Mouse (Mus musculus) spleen, adult 2 months (tissue): Measurements from ENCODE around the gene Arhgef10l. TPM values are rescaled to one million over a fixed set of nuclear protein-coding genes. Genes with fewer than 3 reads are reported as not detected.

ENCODE experiments used
- DNase-seq, 2 experiments: peaks; one replicate each; pipeline versions ENCODE4 v3.0.0 to v3.0.0-alpha.2; 2012 to 2021; ENCODE audit warnings: low spot score in 2 of 2, low read depth in 1 of 2
- H3K27ac ChIP-seq: fragments of 200-500 bp; 2 replicates; pipeline ENCODE4 v1.5.1; 2012; ENCODE audit warnings: low read length, inconsistent platforms; ENCODE audit not compliant: insufficient read depth
- H3K27me3 ChIP-seq: fragments of 200-500 bp; 2 replicates; pipeline ENCODE4 v1.6.1; 2012; ENCODE audit warnings: mild to moderate bottlenecking, moderate library complexity, low read length, inconsistent platforms; ENCODE audit not compliant: control insufficient read depth, insufficient read depth
- H3K36me3 ChIP-seq: fragments of 200-500 bp; 2 replicates; pipeline ENCODE4 v1.6.1; 2012; ENCODE audit warnings: mild to moderate bottlenecking, low read length, inconsistent platforms; ENCODE audit not compliant: control insufficient read depth, insufficient read depth
- H3K4me1 ChIP-seq: fragments of 200-500 bp; 2 replicates; pipeline ENCODE4 v1.6.1; 2011; ENCODE audit warnings: inconsistent platforms; ENCODE audit not compliant: control insufficient read depth, insufficient read depth, insufficient read length
- H3K4me3 ChIP-seq: fragments of 200-500 bp; 2 replicates; pipeline ENCODE4 v1.5.1; 2011; ENCODE audit warnings: mild to moderate bottlenecking, inconsistent platforms; ENCODE audit not compliant: insufficient read depth, insufficient read length; ENCODE audit errors: extremely low read depth
- CTCF ChIP-seq: fragments of 200-500 bp; IDR thresholded peaks from 2 replicates; pipeline ENCODE4 v1.5.1; 2011; ENCODE audit warnings: mild to moderate bottlenecking, inconsistent platforms; ENCODE audit not compliant: insufficient read depth, insufficient read length, insufficient replicate concordance; ENCODE audit errors: extremely low read depth
- POLR2A ChIP-seq: fragments of 200-500 bp; IDR thresholded peaks from 2 replicates; pipeline ENCODE4 v1.6.1; 2011; ENCODE audit warnings: low read depth, low read length, inconsistent platforms
- WGBS: fragments of 180-500 bp; shearing (Covaris S2); methylation state at CpG from one replicate; pipeline ENCODE4 v1.1.7; 2018; 5-methylcytosine and 5-hydroxymethylcytosine counted together
- polyA plus RNA-seq: library from polyadenylated mRNA; depleted of rRNA; stranded (reverse); fragments of >200 nt; gene quantifications from 2 replicates; pipeline ENCODE4 v1.2.3, GENCODE M21; 2012

Gene Arhgef10l
- polyA plus RNA-seq, 1 experiment, result 7.9 TPM

DNA sequence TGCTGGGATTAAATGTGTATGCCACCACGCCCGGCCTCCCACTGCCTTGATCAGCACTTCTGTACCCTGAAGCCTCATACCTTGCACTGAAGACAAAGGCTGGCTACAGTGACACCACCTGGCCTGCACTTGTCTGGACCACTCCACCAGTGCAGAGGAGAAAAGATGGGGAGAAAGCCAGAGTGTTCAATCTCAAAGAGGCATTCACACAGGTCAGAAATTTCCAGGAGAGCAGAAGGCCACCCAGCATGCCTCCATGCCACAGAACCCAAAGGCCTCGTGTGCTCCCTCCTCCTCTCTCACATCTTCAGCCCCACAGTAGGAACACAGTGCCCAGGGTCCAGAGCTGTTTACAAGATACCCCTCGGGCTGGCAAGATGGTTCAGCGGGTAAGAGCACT is 68.4 kb downstream of the Arhgef10l start:
- no peaks in the 10 kb centered on the region for H3K4me1 ChIP-seq
- WGBS, result 93% methylated on average over 5 of the region's 5 CpGs
- TF ChIP-seq POLR2A (no peak), CTCF (no peak)

DNA sequence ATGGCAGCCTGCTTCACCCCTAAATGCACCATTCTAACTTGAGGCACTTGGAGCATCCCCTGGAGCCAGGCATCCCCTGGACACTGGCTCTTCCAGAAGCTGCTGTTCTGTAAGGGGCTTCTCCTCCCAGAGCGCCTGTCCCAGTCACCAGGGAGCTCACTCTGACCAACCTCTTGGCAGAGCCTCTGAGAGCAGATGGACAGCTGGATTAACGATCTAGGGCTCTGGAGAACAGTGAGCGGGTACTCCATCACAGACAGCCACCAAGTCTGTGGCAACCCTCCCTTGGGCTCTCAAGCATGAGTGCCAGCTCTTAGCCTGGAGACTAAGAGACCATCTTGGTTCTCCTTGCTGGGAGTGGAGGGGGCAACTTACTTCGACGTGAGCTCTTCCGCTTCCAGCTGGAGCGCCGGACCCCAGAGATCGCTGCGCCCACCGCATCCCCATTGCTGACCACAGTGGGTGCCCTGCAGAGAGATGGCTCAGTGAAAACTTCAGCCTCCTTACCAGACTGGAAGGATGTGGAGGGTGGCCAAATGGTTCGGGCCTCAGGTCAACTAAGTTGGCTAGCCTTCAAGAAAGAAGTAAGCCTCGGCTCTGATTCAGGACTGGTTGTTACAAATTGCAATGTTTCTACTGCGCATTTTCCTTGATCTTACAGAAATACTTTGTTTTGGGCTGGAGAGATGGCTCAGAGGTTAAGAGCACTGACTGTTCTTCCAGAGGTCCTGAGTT is 71.9 kb downstream of the Arhgef10l start:
- Histone ChIP-seq H3K36me3 (no peaks in the 10 kb centered on the region), H3K4me3 (no peak overlapping the region), H3K27me3 (no peaks in the 10 kb centered on the region), H3K27ac (no peak overlapping the region), H3K4me1 (no peaks in the 10 kb centered on the region)
- DNase-seq, result no peak
- TF ChIP-seq POLR2A, result no peak
- TF ChIP-seq CTCF, result no peak
- WGBS, result 87% methylated on average over 14 of the region's 14 CpGs

More for the DNA sequence above, 68.4 kb downstream of the Arhgef10l start:
- Histone ChIP-seq H3K27me3 (no peaks in the 10 kb centered on the region), H3K4me3 (no peak overlapping the region), H3K27ac (no peak overlapping the region), H3K36me3 (no peaks in the 10 kb centered on the region)
- DNase-seq, result no peak

DNA sequence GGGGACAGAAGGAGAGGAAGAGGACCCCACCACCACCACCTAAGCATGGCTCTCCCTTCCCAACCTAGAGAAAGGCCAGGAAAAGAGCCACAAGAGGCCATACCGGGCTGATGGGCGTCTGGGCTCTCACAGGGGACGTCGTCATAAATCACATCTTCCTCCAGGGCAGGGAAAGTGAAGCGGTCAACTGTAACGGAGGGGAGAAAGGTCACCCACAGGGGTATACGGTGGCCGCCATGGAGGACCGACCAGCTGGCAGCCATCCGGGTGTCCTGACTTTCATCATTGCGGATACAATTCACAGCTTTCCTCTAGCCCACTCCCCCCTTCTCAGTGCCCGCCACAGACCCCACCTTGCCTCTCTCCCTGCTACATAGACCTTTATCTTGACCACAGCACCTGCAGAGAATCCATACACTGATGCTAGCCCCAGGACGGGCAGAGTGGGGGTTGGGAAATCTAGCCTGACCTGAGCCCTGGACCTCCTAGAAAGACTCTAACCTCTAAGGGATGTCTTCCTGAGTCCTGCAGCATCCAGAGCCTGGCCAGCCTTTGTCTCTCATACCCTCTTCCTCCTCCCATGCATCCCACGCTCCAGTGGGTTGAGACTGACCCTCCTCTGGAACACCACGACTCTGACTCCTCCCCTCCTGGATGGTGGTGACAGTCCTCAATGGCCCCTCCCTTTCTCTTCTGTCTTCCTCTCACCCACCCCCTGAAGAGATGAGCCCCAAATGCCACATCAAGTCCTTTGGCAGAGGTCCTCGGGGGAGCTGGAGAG is 72.6 kb downstream of the Arhgef10l start:
- no peak for DNase-seq

DNA sequence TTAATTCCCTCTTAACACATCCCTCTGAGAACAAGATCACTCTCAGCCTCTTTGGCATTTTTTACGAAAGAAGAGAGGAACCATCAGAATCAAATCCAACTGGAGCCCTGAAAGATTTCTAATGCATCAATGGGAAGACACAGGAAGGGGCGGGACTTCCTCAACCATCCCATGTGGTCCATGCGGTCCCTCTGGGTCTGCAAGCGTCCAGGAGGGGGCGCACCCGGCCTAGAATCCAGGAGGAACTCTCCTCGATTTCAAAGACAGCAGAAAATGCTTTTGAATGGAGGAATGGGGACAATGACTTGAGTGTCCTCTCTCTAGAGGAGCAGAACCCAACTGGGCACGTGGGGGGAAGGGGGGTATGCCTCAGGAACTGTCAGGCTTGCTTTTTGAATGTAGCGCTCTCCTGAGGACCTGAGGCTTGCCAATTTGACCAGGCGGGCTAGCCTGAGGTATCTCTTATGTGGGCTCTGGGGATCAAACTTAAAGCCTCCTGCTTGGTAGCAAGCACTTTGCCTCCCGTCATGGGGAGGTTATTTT is 73.5 kb downstream of the Arhgef10l start:
- Histone ChIP-seq H3K27me3 (no peaks in the 10 kb centered on the region), H3K4me3 (no peak overlapping the region), H3K4me1 (no peaks in the 10 kb centered on the region; the same call in 1 of the 2 replicates), H3K36me3 (no peaks in the 10 kb centered on the region), H3K27ac (no peak overlapping the region)
- WGBS, result 23% methylated on average over 11 of the region's 11 CpGs
- TF ChIP-seq CTCF, result peak; percentile 60; the same call in 1 of the 2 replicates
- no peak for TF ChIP-seq POLR2A
- peak; percentile 12 to 57 for DNase-seq

More for the DNA sequence above, 72.6 kb downstream of the Arhgef10l start:
- Histone ChIP-seq H3K27me3 (no peaks in the 10 kb centered on the region), H3K27ac (no peak overlapping the region), H3K4me1 (no peaks in the 10 kb centered on the region), H3K36me3 (no peaks in the 10 kb centered on the region), H3K4me3 (no peak overlapping the region)
- 82% methylated on average over 16 of the region's 16 CpGs for WGBS
- TF ChIP-seq POLR2A (no peak), CTCF (no peak)

DNA sequence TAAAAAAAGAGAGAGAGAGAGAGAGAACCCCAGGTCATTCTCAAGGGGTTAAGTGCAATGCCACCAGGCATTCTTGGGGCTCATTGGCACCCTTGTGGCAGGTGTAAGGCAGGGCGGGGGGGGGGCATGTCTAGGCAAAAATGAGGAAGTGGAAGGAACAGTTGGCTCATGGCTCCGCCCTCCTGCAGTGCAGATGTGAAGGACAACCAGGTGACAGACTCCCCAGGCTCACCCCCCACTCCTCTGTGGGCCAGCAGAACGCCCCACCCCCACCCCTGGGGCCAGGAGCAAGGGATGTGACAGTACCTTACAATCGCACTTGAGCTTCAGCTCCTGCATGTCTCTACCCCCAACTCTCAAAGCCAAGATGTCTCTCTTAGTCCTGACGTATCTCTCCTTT is 79.3 kb downstream of the Arhgef10l start:
- Histone ChIP-seq H3K27me3 (no peaks in the 10 kb centered on the region), H3K27ac (no peak overlapping the region), H3K36me3 (no peaks in the 10 kb centered on the region), H3K4me1 (peaks cover 9% of the 10 kb centered on the region; the same call in 1 of the 2 replicates), H3K4me3 (no peak overlapping the region)
- 6% methylated on average over 5 of the region's 5 CpGs for WGBS
- peak; percentile 59 to 64 for DNase-seq
- TF ChIP-seq POLR2A, result no peak
- no peak for TF ChIP-seq CTCF

DNA sequence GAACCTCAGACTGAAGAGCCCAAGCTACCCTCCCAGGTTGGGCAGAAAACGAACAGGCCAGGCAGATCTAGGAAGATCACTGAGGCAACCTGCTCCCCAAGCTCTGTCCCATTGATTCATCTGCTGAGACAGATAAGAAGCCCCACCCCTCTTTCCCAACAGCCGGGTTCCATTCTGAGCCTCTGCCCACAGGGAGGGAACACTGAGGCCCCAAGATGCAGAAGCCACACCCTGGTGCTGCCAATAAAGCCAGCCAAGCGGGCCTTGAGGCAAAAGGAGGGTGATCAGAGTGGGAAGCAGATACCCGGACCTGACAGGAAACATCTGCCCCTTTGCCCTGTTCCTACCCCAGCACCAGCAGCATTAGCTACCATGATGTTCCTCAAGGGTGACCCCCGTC is 81.6 kb downstream of the Arhgef10l start:
- no peaks in the 10 kb centered on the region for H3K36me3 ChIP-seq
- WGBS, result 18% methylated on average over 5 of the region's 5 CpGs
- H3K27me3 ChIP-seq, result no peaks in the 10 kb centered on the region
- no peak for DNase-seq
- peaks cover 12% of the 10 kb centered on the region; the same call in 1 of the 2 replicates for H3K4me1 ChIP-seq
- TF ChIP-seq CTCF (no peak), POLR2A (no peak)
- H3K27ac ChIP-seq, result no peak overlapping the region
- H3K4me3 ChIP-seq, result no peak overlapping the region
